Mouse (Mus musculus) forebrain, embryonic 14.5 days (tissue): ENCODE measurements around the gene Cd81. TPM values are rescaled to one million over a fixed set of nuclear protein-coding genes. Genes with fewer than 3 reads are reported as not detected.

Experiments used
- ATAC-seq: fragments of 200-750 bp; cut with Nextera tagmentation; 2 replicates; pipeline ENCODE4 v1.8.0; 2017; ENCODE audit warnings: mild to moderate bottlenecking, moderate library complexity
- DNase-seq: peaks from one replicate; pipeline ENCODE4 v3.0.0-alpha.2; 2015; ENCODE audit warnings: low spot score
- H3K27ac ChIP-seq: fragments of 300-500 bp; sonication (generic); 2 replicates; pipeline ENCODE4 v1.5.1; 2014; ENCODE audit warnings: low read depth, mild to moderate bottlenecking, control low read depth, low read length, moderate library complexity
- H3K27me3 ChIP-seq: fragments of 300-500 bp; sonication (generic); replicated peaks from 2 replicates; pipeline ENCODE4 v1.6.1; 2014; ENCODE audit warnings: low read length, control low read depth, mixed read lengths; ENCODE audit not compliant: control insufficient read depth, insufficient read depth
- H3K36me3 ChIP-seq: fragments of 300-500 bp; sonication (generic); 2 replicates; pipeline ENCODE4 v1.6.1; 2014; ENCODE audit warnings: low read length, control low read depth; ENCODE audit not compliant: control insufficient read depth, insufficient read depth
- H3K4me1 ChIP-seq: fragments of 300-500 bp; sonication (generic); 2 replicates; pipeline ENCODE4 v1.6.1; 2014; ENCODE audit warnings: antibody characterized with exemption, low read length, control low read depth; ENCODE audit not compliant: control insufficient read depth, insufficient read depth
- H3K4me2 ChIP-seq: fragments of 300-500 bp; sonication (generic); 2 replicates; pipeline ENCODE4 v1.6.1; 2014; ENCODE audit warnings: mild to moderate bottlenecking, control low read depth, low read length
- H3K4me3 ChIP-seq: fragments of 300-500 bp; sonication (generic); 2 replicates; pipeline ENCODE4 v1.5.1; 2014; ENCODE audit warnings: low read depth, low read length, control low read depth
- H3K9ac ChIP-seq: fragments of 300-500 bp; sonication (generic); 2 replicates; pipeline ENCODE4 v1.6.1; 2014; ENCODE audit warnings: mild to moderate bottlenecking, low read length, control low read depth, moderate library complexity
- H3K9me3 ChIP-seq: fragments of 300-500 bp; sonication (generic); replicated peaks from 2 replicates; pipeline ENCODE4 v1.6.1; 2016; ENCODE audit warnings: low read length, control low read depth, mixed read lengths; ENCODE audit not compliant: control insufficient read depth
- WGBS: fragments of 180-500 bp; shearing (Covaris S2); extraction: QIAGEN DNeasy Blood & Tissue Kit; methylation state at CpG from one replicate; pipeline ENCODE4 v1.1.7; 2014; 5-methylcytosine and 5-hydroxymethylcytosine counted together
- polyA plus RNA-seq: library from polyadenylated mRNA; unstranded; fragments of >200 nt; fragmentation: Nextera tagmentation; extraction: Ambion mirVana; gene quantifications from 2 replicates; pipeline ENCODE4 v1.2.1, GENCODE M21; 2014

Gene Cd81
- 343 and 345 TPM in 2 replicates for polyA plus RNA-seq

GRCm38 (mm10) chr7:143052626-143053007 lies at the start of gene Cd81:
TSS of gene Cd81 (plus strand) at chr7:143052739.
- Histone ChIP-seq H3K9me3 (no peaks in the 10 kb centered on the region), H3K36me3 (peaks cover 2% of the 10 kb centered on the region; the same call in 1 of the 2 replicates), H3K4me1 (peaks cover 20% of the 10 kb centered on the region), H3K27ac (peak within 1 kb of the TSS; percentile 71), H3K9ac (peak within 1 kb of the TSS; percentile 92), H3K4me2 (peak within 1 kb of the TSS; percentile 80), H3K4me3 (peak within 1 kb of the TSS; percentile 86), H3K27me3 (no peaks in the 10 kb centered on the region)
- peak; percentile 83 for DNase-seq
- ATAC-seq = peak; percentile 84
- under 1% methylated on average over 33 of the region's 37 CpGs for WGBS

DNA sequence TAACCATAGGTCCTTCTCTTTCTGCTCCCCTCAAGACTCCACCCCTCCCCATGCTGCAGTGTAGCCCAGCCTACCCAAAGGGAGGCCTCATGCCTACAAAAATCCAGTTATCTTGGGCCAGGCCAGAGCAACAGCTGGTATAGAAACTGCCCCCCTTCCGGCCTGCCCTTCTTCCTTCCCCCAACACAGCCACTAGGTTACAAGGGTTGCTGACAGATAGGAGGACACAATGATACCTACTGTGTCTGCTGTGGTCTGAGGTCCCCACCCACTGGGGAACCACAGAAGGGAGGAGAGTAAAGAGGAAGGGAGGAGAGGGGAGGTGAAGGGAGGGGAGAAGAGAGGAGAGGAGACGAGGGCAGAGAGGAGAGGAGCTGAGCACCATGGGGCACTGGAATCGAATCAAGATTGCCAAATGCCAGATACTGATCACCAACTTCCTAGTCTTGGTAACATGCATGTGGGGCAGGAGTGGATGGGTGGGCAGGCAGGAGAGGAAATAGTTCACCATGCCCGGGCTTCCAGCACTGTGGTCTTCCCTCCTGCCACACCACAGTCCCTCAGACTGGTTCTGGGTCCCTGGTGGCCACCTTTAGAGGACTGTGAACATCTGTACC lies 47.7 kb upstream of the Cd81 start, which contains the start of gene Tspan32:
Gene Tspan32, plus strand, starts transcription at position 320 of the 617 bp plus-strand sequence.
- Histone ChIP-seq H3K4me2 (no peak within 1 kb of the TSS), H3K9ac (no peak within 1 kb of the TSS), H3K9me3 (no peaks in the 10 kb centered on the region), H3K36me3 (no peaks in the 10 kb centered on the region), H3K4me1 (0 out of 2 replicates have a peak, but pooled peaks cover 10% of the 10 kb centered on the region), H3K4me3 (no peak within 1 kb of the TSS), H3K27me3 (no peaks in the 10 kb centered on the region), H3K27ac (no peak within 1 kb of the TSS)
- DNase-seq (no peak), ATAC-seq (no peak)
- 82% methylated on average over 4 of the region's 4 CpGs for WGBS

- no peak for DNase-seq
- Histone ChIP-seq H3K9ac (no peak overlapping the region), H3K4me3 (no peak overlapping the region), H3K4me2 (no peak overlapping the region), H3K27ac (no peak overlapping the region), H3K9me3 (no peaks in the 10 kb centered on the region), H3K27me3 (no peaks in the 10 kb centered on the region), H3K4me1 (0 out of 2 replicates have a peak, but pooled peaks cover 10% of the 10 kb centered on the region), H3K36me3 (no peaks in the 10 kb centered on the region)
- no peak for ATAC-seq
- 89% methylated on average over 6 of the region's 6 CpGs for WGBS
Measured at GRCm38 (mm10) chr7:143005344-143006096, 47.0 kb upstream of the Cd81 start.

- no peak overlapping the region for H3K4me2 ChIP-seq
Measured at GRCm38 (mm10) chr7:143006097-143006755, 46.3 kb upstream of the Cd81 start.

GRCm38 (mm10) chr7:143006756-143007598 lies 45.6 kb upstream of the Cd81 start:
- no peaks in the 10 kb centered on the region for H3K36me3 ChIP-seq
- no peak overlapping the region for H3K9ac ChIP-seq
- H3K4me1 ChIP-seq = 0 out of 2 replicates have a peak, but pooled peaks cover 10% of the 10 kb centered on the region
- H3K27ac ChIP-seq = peak overlapping the region; percentile 46; the same call in 1 of the 2 replicates
- DNase-seq = no peak
- WGBS = 93% methylated on average over 8 of the region's 8 CpGs
- no peak overlapping the region for H3K4me2 ChIP-seq
- H3K9me3 ChIP-seq = no peaks in the 10 kb centered on the region
- H3K4me3 ChIP-seq = no peak overlapping the region
- H3K27me3 ChIP-seq = no peaks in the 10 kb centered on the region
- ATAC-seq = no peak

More at GRCm38 (mm10) chr7:143006097-143006755, 46.3 kb upstream of the Cd81 start:
- Histone ChIP-seq H3K36me3 (no peaks in the 10 kb centered on the region), H3K9me3 (no peaks in the 10 kb centered on the region), H3K9ac (no peak overlapping the region), H3K27me3 (no peaks in the 10 kb centered on the region), H3K27ac (no peak overlapping the region), H3K4me1 (0 out of 2 replicates have a peak, but pooled peaks cover 10% of the 10 kb centered on the region), H3K4me3 (no peak overlapping the region)
- ATAC-seq (no peak), DNase-seq (no peak)
- 82% methylated on average over 2 of the region's 2 CpGs for WGBS

GRCm38 (mm10) chr7:143007599-143008369 lies 44.8 kb upstream of the Cd81 start:
- Histone ChIP-seq H3K27me3 (no peaks in the 10 kb centered on the region), H3K36me3 (no peaks in the 10 kb centered on the region), H3K4me1 (peaks cover 14% of the 10 kb centered on the region; the same call in 1 of the 2 replicates), H3K4me2 (no peak overlapping the region), H3K4me3 (no peak overlapping the region), H3K27ac (peak overlapping the region; percentile 53; the same call in 1 of the 2 replicates), H3K9me3 (no peaks in the 10 kb centered on the region), H3K9ac (no peak overlapping the region)
- WGBS = 34% methylated on average over 17 of the region's 17 CpGs
- peak; percentile 94 for DNase-seq
- ATAC-seq = peak; percentile 91

DNA sequence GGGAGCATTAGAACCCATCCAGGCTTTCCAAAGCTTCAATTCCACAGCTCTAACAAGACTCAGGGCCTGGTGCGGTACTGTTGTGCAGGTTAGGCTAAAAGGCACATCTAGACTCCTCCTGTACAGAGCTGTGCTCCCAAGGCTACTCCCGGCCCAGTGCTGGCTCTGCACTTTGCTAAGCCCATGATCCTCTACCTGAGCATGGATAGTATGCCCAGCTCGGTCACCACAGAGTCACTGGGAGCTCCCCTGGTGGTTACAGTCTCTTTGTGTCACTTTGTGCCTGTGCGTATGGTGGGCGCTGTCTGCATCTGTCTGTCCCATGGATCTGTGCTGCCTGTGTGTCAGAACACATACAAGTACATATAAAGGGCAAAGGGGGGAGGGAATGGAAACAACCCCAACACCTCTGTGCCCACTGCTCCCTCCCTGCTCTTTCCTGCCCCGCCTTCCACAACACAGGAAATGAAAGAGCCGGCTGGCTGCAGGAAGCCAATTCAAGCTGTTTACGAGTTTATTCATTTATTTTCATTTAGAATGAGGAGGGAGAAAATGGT lies 44.1 kb upstream of the Cd81 start:
- Histone ChIP-seq H3K4me1 (peaks cover 14% of the 10 kb centered on the region; the same call in 1 of the 2 replicates), H3K4me3 (no peak overlapping the region), H3K9ac (no peak overlapping the region), H3K9me3 (no peaks in the 10 kb centered on the region), H3K4me2 (no peak overlapping the region), H3K27ac (peak overlapping the region; percentile 53; the same call in 1 of the 2 replicates), H3K36me3 (no peaks in the 10 kb centered on the region), H3K27me3 (no peaks in the 10 kb centered on the region)
- ATAC-seq = peak; percentile 57
- WGBS = 68% methylated on average over 8 of the region's 8 CpGs
- DNase-seq = peak; percentile 14
